Mouse (Mus musculus): ENCODE results near the gene Acd. TPM values are rescaled to one million over a fixed set of nuclear protein-coding genes. Genes with fewer than 3 reads are reported as not detected.
A peak's percentile ranks its signal among the peaks of the same experiment; 100 is the strongest.

The Acd gene
- polyA plus RNA-seq, 1 experiment from 2014 or later: 78.1 TPM

DNA sequence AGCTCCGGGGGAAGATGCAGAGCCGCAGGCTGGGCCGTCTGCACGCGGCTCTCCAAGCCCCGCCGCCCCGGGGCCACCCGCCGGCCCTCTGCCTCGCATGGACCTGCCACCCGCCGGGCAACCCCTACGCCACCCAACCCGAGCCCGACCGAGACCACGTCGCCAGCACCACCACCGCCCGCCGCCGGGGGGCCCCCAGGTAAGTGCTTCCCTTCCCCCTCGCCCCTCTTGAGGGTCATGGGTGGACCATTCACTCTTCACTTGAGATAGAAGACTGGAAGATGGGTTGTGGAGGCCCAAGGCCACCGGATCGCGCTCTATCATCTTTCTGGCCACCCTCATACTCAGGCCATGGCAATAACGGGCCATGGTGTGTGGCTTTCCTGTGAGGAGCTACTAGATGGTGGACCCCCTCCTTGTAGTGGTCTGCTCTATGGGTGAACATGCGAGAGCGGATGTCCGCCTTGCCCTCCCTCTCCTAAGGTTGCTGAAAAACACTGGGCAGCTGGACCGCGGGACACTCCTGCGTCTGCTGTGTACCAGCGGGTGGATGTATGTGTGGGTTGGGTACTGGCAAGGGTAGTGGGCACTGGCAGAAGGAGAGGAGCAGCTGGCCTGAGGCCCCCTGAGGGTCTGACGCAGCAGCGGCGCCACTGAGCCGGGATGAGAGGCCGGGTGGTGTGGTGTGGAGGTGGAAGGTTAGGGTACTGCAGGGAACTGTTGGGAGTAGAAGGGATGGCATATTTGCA lies 6.7 kb downstream of the Acd start:
- peaks cover 13% of the 10 kb centered on the region for H3K4me1 ChIP-seq (replicated peaks; ENCODE audit: control insufficient read depth, insufficient read depth, low read length)
- H3K27me3 ChIP-seq (ENCODE audit: control insufficient read depth, insufficient read depth, low read length): no peaks in the 10 kb centered on the region
- peak overlapping the region; percentile 62 for H3K4me2 ChIP-seq (replicated peaks)
- H3K27ac ChIP-seq: peak overlapping the region; percentile 88
- DNase-seq (ENCODE audit: low spot score): no peak
- 4% methylated on average over 40 of the region's 40 CpGs for WGBS
- H3K9ac ChIP-seq: peak overlapping the region; percentile 81
- peak overlapping the region; percentile 60 for H3K4me3 ChIP-seq (replicated peaks; ENCODE audit: low read length)
- peak; percentile 54 for ATAC-seq (ENCODE audit: low FRiP score)
- H3K36me3 ChIP-seq (replicated peaks; ENCODE audit: control insufficient read depth, insufficient read depth): peaks cover 39% of the 10 kb centered on the region
- H3K9me3 ChIP-seq (ENCODE audit: control insufficient read depth, low read length): no peaks in the 10 kb centered on the region

GRCm38 (mm10) chr8:105693648-105694047 lies 7.3 kb downstream of the Acd start:
- no peaks in the 10 kb centered on the region for H3K27me3 ChIP-seq (ENCODE audit: control insufficient read depth, insufficient read depth, low read length)
- peak overlapping the region; percentile 60 for H3K4me3 ChIP-seq (replicated peaks; ENCODE audit: low read length)
- 1% methylated on average over 30 of the region's 30 CpGs for WGBS
- H3K36me3 ChIP-seq (replicated peaks; ENCODE audit: control insufficient read depth, insufficient read depth): peaks cover 36% of the 10 kb centered on the region
- ATAC-seq (ENCODE audit: low FRiP score) (peak; percentile 70), DNase-seq (ENCODE audit: low spot score) (peak; percentile 85)
- no peaks in the 10 kb centered on the region for H3K9me3 ChIP-seq (ENCODE audit: control insufficient read depth, low read length)
- peak overlapping the region; percentile 88 for H3K27ac ChIP-seq
- H3K4me2 ChIP-seq (replicated peaks): peak overlapping the region; percentile 62
- peak overlapping the region; percentile 81 for H3K9ac ChIP-seq
- peaks cover 13% of the 10 kb centered on the region for H3K4me1 ChIP-seq (replicated peaks; ENCODE audit: control insufficient read depth, insufficient read depth, low read length)

DNA sequence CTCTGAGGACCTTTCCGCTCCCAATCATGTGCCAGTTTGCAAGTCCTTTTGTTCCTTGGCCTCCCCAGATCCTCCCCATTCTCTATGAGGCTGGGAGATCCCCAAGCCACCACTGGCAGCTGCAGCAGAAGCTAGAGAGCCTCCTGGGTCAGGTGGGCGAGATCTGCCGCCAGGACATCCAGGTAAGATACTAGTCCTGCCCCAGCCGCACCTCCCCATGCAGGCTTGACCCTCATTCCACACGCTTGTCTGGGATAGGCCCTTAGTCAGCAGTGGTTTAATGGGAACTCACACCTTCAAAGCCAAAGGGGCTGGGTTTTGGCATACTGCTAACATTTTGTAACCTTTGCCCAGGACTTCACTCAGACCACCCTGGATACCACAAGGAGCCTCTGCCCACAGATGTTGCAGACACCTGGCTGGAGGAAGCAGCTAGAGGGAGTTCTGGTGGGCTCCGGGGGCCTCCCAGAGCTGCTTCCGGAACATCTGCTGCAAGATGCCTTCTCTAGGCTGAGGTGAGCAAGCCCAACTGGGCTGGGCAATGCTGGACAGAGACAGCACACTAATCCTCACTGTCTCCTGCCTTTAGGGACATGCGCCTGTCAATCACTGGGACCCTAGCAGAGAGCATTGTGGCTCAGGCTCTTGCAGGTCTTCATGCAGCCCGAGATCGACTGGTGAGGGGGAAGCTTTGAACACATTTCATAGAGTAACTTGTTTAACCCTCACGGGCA lies 8.3 kb downstream of the Acd start:
- H3K36me3 ChIP-seq (replicated peaks; ENCODE audit: control insufficient read depth, insufficient read depth): peaks cover 25% of the 10 kb centered on the region
- H3K27ac ChIP-seq: no peak overlapping the region
- DNase-seq (ENCODE audit: low spot score) (no peak), ATAC-seq (ENCODE audit: low FRiP score) (no peak)
- H3K9me3 ChIP-seq (ENCODE audit: control insufficient read depth, low read length): no peaks in the 10 kb centered on the region
- no peak overlapping the region for H3K9ac ChIP-seq
- no peaks in the 10 kb centered on the region for H3K27me3 ChIP-seq (ENCODE audit: control insufficient read depth, insufficient read depth, low read length)
- no peak overlapping the region for H3K4me2 ChIP-seq (replicated peaks)
- H3K4me1 ChIP-seq (replicated peaks; ENCODE audit: control insufficient read depth, insufficient read depth, low read length): peaks cover 13% of the 10 kb centered on the region
- 93% methylated on average over 11 of the region's 11 CpGs for WGBS
- H3K4me3 ChIP-seq (replicated peaks; ENCODE audit: low read length): no peak overlapping the region

- Histone ChIP-seq H3K4me1 (replicated peaks; ENCODE audit: control insufficient read depth, insufficient read depth, low read length) (peaks cover 13% of the 10 kb centered on the region), H3K4me2 (replicated peaks) (no peak overlapping the region), H3K9me3 (ENCODE audit: control insufficient read depth, low read length) (no peaks in the 10 kb centered on the region), H3K4me3 (replicated peaks; ENCODE audit: low read length) (no peak overlapping the region), H3K27me3 (ENCODE audit: control insufficient read depth, insufficient read depth, low read length) (no peaks in the 10 kb centered on the region), H3K9ac (no peak overlapping the region), H3K36me3 (replicated peaks; ENCODE audit: control insufficient read depth, insufficient read depth) (peaks cover 9% of the 10 kb centered on the region), H3K27ac (no peak overlapping the region)
- no peak for ATAC-seq (ENCODE audit: low FRiP score)
- WGBS: 87% methylated on average over 14 of the region's 14 CpGs
- DNase-seq (ENCODE audit: low spot score): no peak
These were observed 9.9 kb downstream of the Acd start for GRCm38 (mm10) chr8:105690978-105691377.

DNA sequence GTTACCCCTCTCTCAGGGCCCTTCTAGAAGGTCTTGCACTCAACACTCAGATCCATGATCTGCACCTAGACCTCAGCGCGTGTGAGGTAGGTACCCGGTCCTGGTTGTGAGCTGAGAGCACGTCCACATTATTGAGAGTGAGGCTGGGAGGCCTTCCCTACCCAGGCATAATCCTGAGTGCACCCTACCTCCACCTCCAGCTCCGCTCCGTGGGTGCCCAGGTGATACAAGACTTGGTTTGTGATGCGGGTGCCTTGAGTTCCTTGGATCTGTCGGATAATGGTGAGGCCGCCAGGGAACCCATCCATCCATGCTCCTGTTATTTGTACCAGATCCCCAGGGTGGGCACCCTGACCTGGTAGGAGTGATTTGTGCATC lies 10.9 kb downstream of the Acd start:
- WGBS: 96% methylated on average over 9 of the region's 9 CpGs
- H3K27me3 ChIP-seq (ENCODE audit: control insufficient read depth, insufficient read depth, low read length): no peaks in the 10 kb centered on the region

GRCm38 (mm10) chr8:105689256-105689982 lies 11.5 kb downstream of the Acd start:
- WGBS: 61% methylated on average over 35 of the region's 35 CpGs
- Histone ChIP-seq H3K27me3 (ENCODE audit: control insufficient read depth, insufficient read depth, low read length) (no peaks in the 10 kb centered on the region), H3K9ac (no peak overlapping the region), H3K4me1 (replicated peaks; ENCODE audit: control insufficient read depth, insufficient read depth, low read length) (no peaks in the 10 kb centered on the region), H3K36me3 (replicated peaks; ENCODE audit: control insufficient read depth, insufficient read depth) (no peaks in the 10 kb centered on the region), H3K4me2 (replicated peaks) (no peak overlapping the region), H3K9me3 (ENCODE audit: control insufficient read depth, low read length) (no peaks in the 10 kb centered on the region), H3K27ac (no peak overlapping the region), H3K4me3 (replicated peaks; ENCODE audit: low read length) (no peak overlapping the region)
- ATAC-seq (ENCODE audit: low FRiP score) (no peak), DNase-seq (ENCODE audit: low spot score) (no peak)

More for the DNA sequence above, 10.9 kb downstream of the Acd start:
- ATAC-seq (ENCODE audit: low FRiP score): no peak
- Histone ChIP-seq H3K4me1 (replicated peaks; ENCODE audit: control insufficient read depth, insufficient read depth, low read length) (peaks cover 5% of the 10 kb centered on the region), H3K36me3 (replicated peaks; ENCODE audit: control insufficient read depth, insufficient read depth) (no peaks in the 10 kb centered on the region), H3K27ac (no peak overlapping the region), H3K9me3 (ENCODE audit: control insufficient read depth, low read length) (no peaks in the 10 kb centered on the region), H3K4me2 (replicated peaks) (no peak overlapping the region), H3K9ac (no peak overlapping the region), H3K4me3 (replicated peaks; ENCODE audit: low read length) (no peak overlapping the region)
- no peak for DNase-seq (ENCODE audit: low spot score)

DNA sequence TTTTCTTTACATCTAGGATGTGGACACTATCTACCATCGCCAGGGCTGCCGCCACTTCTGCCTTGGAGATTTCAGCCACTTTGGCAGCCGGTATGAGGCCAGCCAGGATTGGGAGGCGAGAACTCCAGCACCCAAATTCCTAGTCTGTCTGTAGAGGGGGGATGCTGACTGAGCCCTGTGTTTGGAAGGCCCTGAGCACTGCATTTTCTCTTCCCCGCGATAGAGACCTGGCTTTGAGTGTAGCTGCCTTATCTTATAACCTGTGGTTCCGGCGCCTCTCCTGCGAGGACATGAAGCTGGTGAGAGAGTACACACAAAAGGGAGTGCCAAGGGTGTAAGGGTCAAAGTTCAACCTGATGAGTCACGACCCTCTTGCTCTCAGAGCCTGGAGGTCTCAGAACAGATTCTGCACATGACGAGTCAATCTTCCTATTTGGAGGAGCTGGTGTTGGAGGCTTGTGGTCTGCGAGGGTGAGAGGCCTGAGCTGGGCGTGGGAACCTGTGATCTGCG lies 12.6 kb downstream of the Acd start:
- H3K4me2 ChIP-seq (replicated peaks): no peak overlapping the region
- no peaks in the 10 kb centered on the region for H3K4me1 ChIP-seq (replicated peaks; ENCODE audit: control insufficient read depth, insufficient read depth, low read length)
- no peak overlapping the region for H3K27ac ChIP-seq
- 73% methylated on average over 14 of the region's 14 CpGs for WGBS
- no peaks in the 10 kb centered on the region for H3K27me3 ChIP-seq (ENCODE audit: control insufficient read depth, insufficient read depth, low read length)
- no peaks in the 10 kb centered on the region for H3K9me3 ChIP-seq (ENCODE audit: control insufficient read depth, low read length)
- H3K9ac ChIP-seq: no peak overlapping the region
- ATAC-seq (ENCODE audit: low FRiP score) (no peak), DNase-seq (ENCODE audit: low spot score) (no peak)
- H3K36me3 ChIP-seq (replicated peaks; ENCODE audit: control insufficient read depth, insufficient read depth): peaks cover 10% of the 10 kb centered on the region; the same call in 1 of the 2 replicates
- no peak overlapping the region for H3K4me3 ChIP-seq (replicated peaks; ENCODE audit: low read length)

GRCm38 (mm10) chr8:105687512-105687911 lies 13.4 kb downstream of the Acd start:
- DNase-seq (ENCODE audit: low spot score) (no peak), ATAC-seq (ENCODE audit: low FRiP score) (no peak)
- Histone ChIP-seq H3K27ac (no peak overlapping the region), H3K4me2 (replicated peaks) (no peak overlapping the region), H3K9ac (no peak overlapping the region), H3K27me3 (ENCODE audit: control insufficient read depth, insufficient read depth, low read length) (no peaks in the 10 kb centered on the region), H3K9me3 (ENCODE audit: control insufficient read depth, low read length) (no peaks in the 10 kb centered on the region), H3K36me3 (replicated peaks; ENCODE audit: control insufficient read depth, insufficient read depth) (peaks cover 18% of the 10 kb centered on the region), H3K4me3 (replicated peaks; ENCODE audit: low read length) (no peak overlapping the region), H3K4me1 (replicated peaks; ENCODE audit: control insufficient read depth, insufficient read depth, low read length) (no peaks in the 10 kb centered on the region)
- WGBS: 65% methylated on average over 8 of the region's 8 CpGs

- H3K27ac ChIP-seq: no peak overlapping the region
- no peak overlapping the region for H3K4me2 ChIP-seq (replicated peaks)
- peaks cover 28% of the 10 kb centered on the region for H3K36me3 ChIP-seq (replicated peaks; ENCODE audit: control insufficient read depth, insufficient read depth)
- no peak for DNase-seq (ENCODE audit: low spot score)
- WGBS: 66% methylated on average over 6 of the region's 6 CpGs
- H3K4me3 ChIP-seq (replicated peaks; ENCODE audit: low read length): no peak overlapping the region
- H3K9ac ChIP-seq: no peak overlapping the region
- H3K27me3 ChIP-seq (ENCODE audit: control insufficient read depth, insufficient read depth, low read length): no peaks in the 10 kb centered on the region
- no peaks in the 10 kb centered on the region for H3K9me3 ChIP-seq (ENCODE audit: control insufficient read depth, low read length)
- no peaks in the 10 kb centered on the region for H3K4me1 ChIP-seq (replicated peaks; ENCODE audit: control insufficient read depth, insufficient read depth, low read length)
- ATAC-seq (ENCODE audit: low FRiP score): no peak
These were observed 14.4 kb downstream of the Acd start for GRCm38 (mm10) chr8:105686551-105686950.
